Mouse (Mus musculus): ENCODE measurements around the gene Gmeb1. TPM values are rescaled to one million over a fixed set of nuclear protein-coding genes. Genes with fewer than 3 reads are reported as not detected.

Gene Gmeb1
- total RNA-seq, 2 experiments from 2014 or later, result 18.7 to 19.5 TPM

GRCm38 (mm10) chr4:132275949-132276348 lies 14.5 kb upstream of the Gmeb1 start:
- DNase-seq (ENCODE audit: low spot score in 2 of 2), result no peak

GRCm38 (mm10) chr4:132274156-132274862 lies 12.9 kb upstream of the Gmeb1 start, which contains the start of gene Taf12:
Taf12 (plus strand) TSS chr4:132274375.
- peak; percentile 87 to 91 for DNase-seq (ENCODE audit: low spot score in 2 of 2)

- DNase-seq (ENCODE audit: low spot score in 2 of 2), result peak in 1 of 2 experiments; percentile 38
Observed at GRCm38 (mm10) chr4:132273166-132273565, 11.8 kb upstream of the Gmeb1 start.

DNA sequence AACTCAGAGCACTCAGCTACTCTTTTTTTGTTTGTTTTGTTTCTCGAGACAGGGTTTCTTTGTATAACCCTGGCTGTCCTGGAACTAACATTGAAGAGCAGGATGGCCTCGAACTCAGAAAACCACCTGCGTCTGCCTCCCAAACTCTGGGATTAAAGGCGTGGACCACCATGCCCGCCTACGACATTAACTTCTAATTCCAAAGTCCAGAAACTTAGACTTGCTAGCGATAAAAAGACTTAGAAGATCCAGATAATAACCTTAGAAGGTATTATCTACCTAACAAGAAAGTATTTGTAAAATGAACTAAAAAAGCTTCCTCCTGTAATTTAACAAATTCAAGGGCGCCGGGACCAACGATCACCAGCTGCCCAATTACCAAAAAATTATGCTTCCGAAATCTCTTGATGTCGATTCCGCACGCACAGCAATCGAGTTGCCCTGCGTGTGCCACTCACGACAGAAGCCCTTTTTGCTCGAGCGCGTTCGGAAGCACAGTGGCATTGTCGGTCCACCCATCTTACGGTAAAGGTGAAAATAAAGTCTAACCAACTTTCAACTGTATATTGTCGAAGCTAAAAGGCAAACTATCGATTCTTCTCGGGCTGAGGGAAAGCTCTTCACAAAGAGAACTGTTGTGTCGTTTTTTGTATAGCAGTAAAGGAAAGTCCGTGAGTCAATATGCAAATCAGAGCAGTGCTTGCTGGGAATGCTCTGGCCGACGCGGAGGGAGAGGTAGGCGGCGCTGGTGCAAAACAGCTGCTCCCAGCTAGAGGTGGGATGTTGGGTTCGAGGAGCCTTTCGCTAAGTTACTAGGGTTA lies 8.5 kb upstream of the Gmeb1 start:
- peak; percentile 62 to 80 for DNase-seq (ENCODE audit: low spot score in 2 of 2)

- DNase-seq (ENCODE audit: low spot score in 2 of 2), result no peak
Observed at GRCm38 (mm10) chr4:132268871-132269739, 7.7 kb upstream of the Gmeb1 start.

- DNase-seq (ENCODE audit: low spot score in 2 of 2), result no peak
Observed at GRCm38 (mm10) chr4:132266835-132267349, 5.5 kb upstream of the Gmeb1 start.

DNA sequence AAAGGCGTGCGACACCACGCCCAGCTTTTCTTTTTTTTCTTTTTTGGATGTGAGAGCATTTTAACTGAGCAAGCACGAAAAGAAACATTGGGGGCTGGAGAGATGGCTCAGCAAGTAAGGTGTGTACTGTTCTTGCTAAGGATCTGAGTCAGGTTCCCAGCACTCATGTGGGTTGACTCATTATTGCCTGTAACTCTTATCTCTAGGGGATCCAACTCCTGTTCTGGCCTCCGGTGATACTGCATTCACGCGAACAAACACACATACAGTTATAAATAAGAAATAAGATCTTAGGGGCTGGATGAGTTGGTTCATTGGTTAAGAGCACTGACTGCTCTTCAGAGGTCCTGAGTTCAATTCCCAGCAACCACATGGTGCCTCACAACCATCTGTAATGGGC lies 1.9 kb upstream of the Gmeb1 start:
- no peak for DNase-seq (ENCODE audit: low spot score in 2 of 2)

- DNase-seq (ENCODE audit: low spot score in 2 of 2), result no peak
Observed at GRCm38 (mm10) chr4:132262358-132262616, 885 bp upstream of the Gmeb1 start.

- peak; percentile 40 to 62 for DNase-seq (ENCODE audit: low spot score in 2 of 2)
Observed at GRCm38 (mm10) chr4:132260404-132261379, 710 bp downstream of the Gmeb1 start.

DNA sequence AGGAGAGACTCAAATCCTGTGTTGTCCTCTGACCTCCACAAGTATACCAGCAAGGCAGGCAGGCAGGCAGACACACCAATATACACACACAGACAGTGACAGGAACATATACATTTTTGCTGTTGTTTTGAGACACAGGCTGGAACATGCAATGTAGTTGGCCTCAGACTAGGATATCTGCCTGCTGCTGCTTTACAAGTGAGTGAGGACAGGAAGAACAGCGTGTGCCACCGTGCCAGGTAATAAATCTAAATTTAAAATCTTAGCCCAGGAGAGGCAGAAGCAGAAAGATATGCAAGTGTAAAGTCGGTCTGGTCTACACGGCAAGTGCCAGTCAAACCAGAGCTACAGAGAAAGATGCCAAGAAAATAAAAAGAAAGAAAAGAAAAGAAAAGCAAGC lies 2.2 kb downstream of the Gmeb1 start:
- no peak for DNase-seq (ENCODE audit: low spot score in 2 of 2)

DNA sequence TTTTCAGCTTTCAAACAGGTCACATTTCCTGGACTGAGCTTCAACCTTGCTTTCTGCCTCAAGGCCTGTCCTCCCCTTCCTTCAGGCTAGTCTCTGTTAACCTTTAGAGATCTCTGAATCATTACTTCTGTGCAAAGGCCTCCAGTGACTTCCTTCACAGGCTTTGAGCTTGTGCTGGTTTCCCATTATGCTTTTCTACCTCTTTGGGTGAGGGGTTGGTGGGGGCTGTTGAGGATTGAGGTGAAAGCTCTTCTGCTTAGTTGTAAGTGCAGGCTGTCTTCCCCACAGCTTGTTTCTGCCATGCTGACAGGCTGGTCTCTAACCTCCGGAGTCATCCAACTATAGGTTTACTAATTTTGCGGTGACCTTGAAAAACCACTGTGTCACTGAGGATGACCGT lies 5.0 kb downstream of the Gmeb1 start:
- no peak for DNase-seq (ENCODE audit: low spot score in 2 of 2)

- no peak for DNase-seq (ENCODE audit: low spot score in 2 of 2)
Observed at GRCm38 (mm10) chr4:132254986-132255385, 6.4 kb downstream of the Gmeb1 start.

DNA sequence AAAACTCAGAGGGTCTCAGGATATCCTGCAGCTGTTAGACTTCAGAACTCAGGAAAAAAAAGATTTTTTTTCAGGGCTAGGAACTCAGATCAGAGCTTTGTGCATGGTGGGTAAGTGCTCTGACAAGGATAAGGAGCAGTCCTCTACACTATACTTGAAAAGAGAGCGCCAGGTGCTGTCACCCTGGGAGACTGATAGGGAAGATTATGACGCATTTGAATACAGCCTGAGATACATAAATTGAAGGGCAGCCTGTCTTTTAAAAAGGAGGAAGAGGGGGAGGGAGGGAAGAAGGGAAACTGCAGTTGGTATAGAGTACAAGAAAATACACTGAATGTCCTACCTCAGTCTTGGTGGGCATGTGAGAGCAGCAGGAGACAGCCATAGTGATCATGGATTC lies 7.8 kb downstream of the Gmeb1 start:
- DNase-seq (ENCODE audit: low spot score in 2 of 2), result no peak

- no peak for DNase-seq (ENCODE audit: low spot score in 2 of 2)
Observed at GRCm38 (mm10) chr4:132253128-132253527, 8.3 kb downstream of the Gmeb1 start.

- DNase-seq (ENCODE audit: low spot score in 2 of 2), result no peak
Observed at GRCm38 (mm10) chr4:132251596-132251995, 9.8 kb downstream of the Gmeb1 start.

DNA sequence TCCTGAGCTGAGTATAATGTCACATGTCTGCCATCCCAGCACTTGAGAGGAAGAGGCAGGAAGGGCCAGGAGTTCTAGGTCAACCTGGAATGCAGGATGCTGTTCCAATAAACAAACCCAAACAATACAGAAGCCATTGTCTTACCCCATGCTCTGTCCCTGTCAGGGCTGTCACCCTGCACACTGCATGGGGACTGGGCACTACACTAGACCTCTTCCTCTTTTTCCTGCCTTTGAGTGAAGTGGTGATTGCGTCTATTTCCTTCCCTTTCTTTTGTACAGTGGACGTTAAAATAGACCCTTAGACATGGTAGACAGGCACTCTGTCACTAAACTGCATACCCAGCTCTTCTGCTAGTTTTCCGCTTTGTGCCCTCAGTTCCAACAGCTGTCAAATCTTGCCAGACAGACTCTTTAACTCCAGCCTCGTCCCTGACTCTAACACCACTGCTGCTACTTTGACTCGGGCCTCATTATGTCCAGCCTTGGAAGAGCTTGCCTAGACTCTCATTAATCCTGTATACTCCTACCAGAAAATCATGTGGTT lies 13.9 kb downstream of the Gmeb1 start:
- no peak for DNase-seq (ENCODE audit: low spot score in 2 of 2)

DNA sequence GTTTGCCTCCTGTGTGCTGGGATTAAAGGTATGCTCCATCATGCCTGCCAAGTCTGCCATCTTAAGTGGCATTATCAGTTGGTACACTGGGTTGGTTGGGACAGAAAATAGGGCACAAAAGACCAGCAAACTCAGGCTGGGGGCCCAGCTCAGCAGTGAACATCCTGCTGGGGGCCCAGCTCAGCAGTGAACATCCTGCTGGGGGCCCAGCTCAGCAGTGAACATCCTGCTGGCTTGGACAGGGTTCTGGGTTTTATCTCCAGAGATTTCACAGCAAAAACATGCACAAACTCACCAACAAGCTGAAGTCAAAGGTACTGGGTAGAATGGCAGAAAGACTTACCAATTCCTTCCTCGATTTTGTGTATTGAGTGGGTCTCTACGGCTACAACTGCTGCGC lies 15.8 kb downstream of the Gmeb1 start:
- DNase-seq (ENCODE audit: low spot score in 2 of 2), result no peak

GRCm38 (mm10) chr4:132241208-132241607 lies 20.2 kb downstream of the Gmeb1 start:
- no peak for DNase-seq (ENCODE audit: low spot score in 2 of 2)

- DNase-seq (ENCODE audit: low spot score in 2 of 2), result no peak
Observed at GRCm38 (mm10) chr4:132240367-132240766, 21.0 kb downstream of the Gmeb1 start.

- no peak for DNase-seq (ENCODE audit: low spot score in 2 of 2)
Observed at GRCm38 (mm10) chr4:132238356-132238755, 23.0 kb downstream of the Gmeb1 start.
